Mouse (Mus musculus) activated CD4-positive, CD25-positive, alpha-beta regulatory T cell, adult 4 months (primary cell): ENCODE measurements around the gene Lpin1. TPM values are rescaled to one million over a fixed set of nuclear protein-coding genes. Genes with fewer than 3 reads are reported as not detected.

Source experiments
- ATAC-seq: one replicate; pipeline ENCODE4 v1.8.0; 2017
- polyA plus RNA-seq, 2 experiments: library from polyadenylated mRNA; unstranded; fragments of 100-300 nt; shearing (Covaris generic); gene quantifications; one replicate each; pipeline ENCODE4 v1.2.1; 2017

Lpin1 gene
- polyA plus RNA-seq, 2 experiments from 2014 or later: 10.9 to 12.0 TPM

DNA sequence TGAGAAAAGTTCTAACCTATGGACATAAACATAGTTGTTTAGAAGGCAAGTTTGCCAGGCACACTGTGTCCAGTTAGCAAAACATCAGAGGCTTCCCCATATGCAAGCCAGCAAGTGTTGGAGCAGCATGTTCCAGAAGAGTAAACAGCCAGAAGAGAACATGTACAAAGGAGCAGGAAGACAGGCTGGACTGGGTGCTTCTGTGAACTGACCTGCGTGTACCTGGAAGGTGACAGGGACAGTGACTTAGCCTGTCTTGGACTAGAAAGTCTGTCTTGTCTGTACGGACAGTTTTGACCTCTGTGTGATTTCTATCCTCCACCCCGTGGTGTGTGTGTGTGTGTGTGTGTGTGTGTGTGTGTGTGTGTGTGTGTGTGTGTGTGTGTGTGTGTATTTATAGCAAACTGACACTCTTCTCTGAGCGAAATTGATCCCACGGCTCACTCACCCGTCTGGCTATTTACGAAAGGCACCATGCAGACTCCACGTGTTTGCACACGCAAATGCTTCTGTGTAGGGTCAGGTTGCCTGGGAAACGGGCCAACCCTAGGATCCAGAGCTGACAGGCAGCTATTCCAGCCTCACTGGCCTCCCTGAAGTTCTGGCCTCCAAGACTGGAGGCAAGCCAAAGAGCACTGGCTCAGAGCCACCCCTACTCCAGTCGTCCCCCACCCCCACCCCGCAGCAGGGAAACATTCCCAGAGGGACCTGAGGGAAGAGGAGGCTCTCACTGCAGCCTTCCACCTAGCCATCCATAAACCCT, 7.9 kb upstream of the Lpin1 start:
- ATAC-seq: no peak

DNA sequence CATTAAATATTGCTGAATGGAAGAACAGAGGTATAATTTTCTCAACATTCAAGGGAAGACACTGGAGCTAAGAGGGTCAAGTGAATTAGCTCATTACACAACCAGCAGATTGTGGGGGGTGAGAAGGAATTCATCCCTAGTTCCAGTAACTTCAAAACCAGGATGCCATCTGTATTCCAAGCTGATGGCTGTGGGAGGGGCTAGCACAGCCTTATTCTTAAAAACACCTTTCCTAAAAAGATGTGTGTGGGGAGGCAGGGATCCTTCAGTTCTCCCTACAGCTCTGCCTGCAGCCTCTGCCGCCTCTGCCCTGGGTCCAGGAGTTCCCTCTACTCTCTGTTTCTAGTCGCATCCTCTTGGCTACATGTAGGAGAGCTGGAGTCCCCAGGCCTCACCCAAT, 5.0 kb upstream of the Lpin1 start:
- no peak for ATAC-seq

DNA sequence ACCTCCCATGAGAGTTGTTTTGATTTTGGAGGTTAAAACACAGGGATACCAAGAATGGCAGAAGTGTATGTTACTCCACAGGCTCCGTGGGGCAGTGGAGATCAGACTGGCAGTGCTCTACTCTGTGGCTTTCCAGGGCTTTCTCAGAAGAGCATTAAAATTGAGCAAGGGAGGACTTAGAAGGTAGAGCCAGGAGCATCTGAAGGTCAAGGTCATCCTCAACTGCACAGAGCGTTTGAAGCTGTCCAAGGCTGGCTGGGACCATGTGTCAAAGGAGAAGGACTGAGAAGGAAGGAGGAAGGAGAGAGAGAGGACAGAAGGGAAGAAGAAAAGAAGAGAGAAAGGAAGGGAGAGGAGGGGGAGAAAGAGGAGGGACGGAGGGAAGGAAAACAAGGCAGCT, 3.8 kb upstream of the Lpin1 start:
- no peak for ATAC-seq

DNA sequence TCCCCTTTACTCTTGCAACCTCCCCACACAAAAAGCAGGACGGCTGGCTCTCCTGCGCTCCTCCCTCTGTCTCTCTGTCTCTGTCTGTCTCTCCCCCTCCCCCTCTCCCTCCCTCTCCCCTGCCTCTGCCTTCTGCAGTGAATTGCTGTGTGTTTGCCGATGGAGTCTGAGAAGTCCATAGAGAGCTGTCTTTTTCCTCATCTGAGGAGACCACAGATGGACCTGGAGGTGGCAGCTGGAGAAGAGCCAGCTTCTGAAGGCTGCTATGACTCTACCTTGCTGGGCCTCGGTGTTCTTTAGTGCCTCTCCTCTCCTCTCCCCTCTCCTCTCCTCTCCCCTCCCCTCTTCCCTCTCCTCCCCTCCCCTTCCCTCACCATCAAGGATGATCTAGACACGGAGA, 5.1 kb downstream of the Lpin1 start:
- no peak for ATAC-seq

DNA sequence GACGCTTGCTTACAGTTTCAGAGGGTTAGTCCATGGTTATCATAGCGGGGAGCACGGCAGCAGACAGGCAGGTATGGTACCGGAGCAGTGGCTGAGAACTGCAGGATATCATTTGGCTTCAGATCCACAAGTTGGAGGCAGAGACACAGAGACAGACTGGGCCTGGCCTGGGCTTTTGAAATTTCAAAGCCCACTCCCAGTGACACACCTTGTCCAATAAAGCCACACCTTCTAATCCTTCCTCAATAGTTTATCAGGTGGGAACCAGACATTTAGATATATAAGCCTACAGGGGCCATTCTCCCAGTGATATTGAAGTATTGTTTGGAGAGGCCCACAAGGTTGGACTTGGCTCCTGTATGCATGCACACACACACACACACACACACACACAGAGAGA, 8.5 kb downstream of the Lpin1 start:
- no peak for ATAC-seq

DNA sequence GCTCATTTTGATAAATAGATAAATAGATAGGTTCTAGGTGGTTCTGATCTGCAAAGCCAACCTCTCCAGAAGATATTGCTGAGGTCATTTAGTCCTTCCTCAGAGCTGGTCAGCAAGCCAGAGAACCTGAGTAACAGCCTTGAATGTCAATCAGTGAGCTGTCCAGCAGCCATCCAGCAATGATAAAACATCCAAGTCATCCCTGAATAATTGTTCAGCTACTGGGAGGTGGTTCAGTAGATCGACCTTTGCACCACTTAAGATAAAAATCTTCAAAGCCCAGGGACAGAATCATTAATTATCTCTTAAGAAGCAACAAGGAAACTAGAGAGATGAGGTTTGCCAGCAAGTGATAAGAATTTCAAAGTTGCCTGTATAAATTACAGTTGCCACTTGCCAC, 10.4 kb downstream of the Lpin1 start:
- no peak for ATAC-seq

DNA sequence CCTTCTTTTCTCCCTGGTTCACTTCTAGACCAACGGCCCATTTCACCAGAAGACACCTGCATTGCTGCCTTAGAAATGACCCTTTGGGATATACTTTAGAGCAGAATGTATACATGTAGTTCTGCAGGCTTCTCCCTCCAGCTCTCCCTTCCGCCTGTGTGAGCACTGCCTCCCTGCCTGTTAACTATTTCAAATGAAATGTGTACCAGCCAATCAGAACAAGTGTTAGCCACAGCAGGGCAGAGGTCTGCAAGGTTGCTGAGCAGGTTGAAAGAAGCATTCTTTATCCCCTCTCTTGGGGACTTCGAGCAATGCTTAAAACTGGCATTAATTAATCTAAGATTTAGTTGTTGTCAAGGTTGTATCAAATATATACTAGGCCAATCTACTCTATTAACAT, 11.4 kb downstream of the Lpin1 start:
- ATAC-seq: no peak

DNA sequence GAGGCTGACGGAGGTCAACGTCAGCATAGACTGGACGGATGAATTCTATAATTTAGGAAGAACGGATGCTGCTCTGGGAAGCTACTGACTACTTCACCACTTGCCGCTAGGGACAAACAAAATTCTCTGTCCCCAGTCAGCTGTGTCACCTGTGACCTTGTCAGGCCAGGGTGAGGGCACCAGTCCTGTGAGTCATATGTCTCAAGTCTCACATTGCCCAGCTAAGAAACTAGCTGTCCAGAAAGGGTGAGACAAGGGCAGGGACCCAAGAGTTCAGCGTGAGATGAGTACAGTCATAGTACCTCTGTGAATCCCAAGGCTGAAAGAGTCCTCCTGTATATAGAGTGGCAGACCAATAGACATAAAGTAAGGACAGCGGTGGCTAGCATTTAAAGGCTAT, 17.0 kb downstream of the Lpin1 start:
- ATAC-seq: no peak

DNA sequence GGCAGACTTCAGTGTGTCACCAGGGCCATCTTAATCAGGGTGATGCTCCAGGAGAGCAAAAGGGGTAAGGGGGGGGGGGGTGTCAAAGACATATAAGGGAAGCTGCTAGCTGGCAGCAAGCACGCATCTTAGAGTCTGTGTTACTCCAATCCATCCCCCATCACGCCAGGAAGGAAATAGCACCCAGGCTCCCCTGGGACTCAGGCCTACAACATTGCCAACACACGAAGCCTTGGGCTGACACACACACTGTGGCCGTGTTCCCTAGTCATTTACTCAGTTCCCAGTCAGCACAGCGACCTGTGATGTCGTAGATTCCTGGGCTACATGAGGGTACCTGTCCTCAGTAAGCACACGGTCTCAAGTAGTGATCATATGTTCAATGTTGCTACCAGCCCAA, 17.8 kb downstream of the Lpin1 start:
- ATAC-seq: no peak

DNA sequence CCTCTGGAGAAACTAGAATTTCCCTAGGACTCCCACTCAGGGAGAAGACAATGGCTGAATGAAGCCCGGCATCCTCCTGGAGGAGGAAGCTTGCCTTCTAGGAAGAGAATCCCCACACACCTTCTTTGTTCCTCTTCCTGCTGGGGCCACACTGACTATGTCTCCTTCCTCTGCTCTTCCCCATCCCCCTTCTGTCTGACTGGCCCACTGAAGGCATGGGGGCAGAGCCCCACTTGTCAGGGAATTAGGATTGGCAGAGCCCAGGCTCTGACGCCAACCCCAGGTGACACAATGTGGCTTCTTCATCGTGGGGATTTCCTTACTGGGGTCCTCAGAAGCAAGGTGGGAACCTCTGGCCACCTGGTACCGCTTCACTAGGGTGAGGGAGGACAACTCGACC, 18.3 kb downstream of the Lpin1 start:
- ATAC-seq: no peak

DNA sequence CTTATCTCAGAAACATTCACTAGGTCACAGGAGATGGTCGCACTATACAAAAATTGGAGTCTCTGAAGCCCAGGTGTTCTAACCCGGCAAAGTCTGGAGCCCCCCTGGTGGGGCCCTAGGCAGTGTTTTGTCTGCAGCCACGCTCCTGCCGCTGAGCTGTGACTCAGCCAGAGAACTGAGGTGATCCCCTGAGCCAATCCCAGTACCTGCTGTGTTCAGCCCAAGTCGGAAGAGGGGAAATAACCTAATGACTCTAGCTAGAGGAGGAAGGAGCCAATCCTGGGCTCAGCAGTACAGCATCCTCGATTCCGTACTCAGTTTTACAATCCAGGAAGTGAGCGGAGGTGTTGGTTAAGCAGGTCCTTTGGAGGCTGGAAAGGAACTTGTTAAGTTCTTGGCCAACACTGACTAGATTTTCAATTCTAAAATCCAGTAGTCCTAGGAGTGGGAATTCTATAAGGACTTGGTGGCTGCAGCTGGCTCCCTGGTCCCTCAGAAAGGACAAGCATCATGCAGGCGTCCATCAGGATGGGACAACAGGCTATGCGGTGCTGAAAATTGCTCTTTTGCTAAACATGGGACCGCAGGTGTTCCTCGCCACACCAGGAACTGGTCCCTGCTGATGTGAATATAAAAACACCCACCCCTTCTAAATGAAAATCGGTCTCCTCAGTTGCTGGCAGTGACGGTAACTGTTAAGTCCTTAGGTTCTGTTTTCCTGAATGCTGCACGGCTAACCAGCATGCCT, 19.1 kb downstream of the Lpin1 start:
- ATAC-seq: peak; percentile 95

DNA sequence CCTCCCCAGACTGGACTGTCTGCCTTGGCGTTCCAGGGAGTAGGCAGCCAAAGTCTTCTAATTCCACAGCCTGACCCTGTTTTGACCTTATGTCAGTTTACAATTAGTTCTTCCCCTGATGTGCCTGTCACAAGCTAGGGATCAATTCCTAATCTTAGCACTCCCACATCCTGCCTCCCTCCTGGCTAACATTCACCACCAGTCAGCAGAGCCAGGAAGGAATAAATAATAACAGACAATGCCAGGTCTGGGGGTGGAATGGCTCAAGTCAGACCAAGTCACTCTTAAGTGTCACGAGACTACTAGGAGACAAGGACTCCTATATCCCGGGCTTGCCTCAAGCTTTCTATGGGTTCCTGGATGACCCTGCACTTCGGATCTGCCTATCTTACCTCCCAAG, 20.8 kb downstream of the Lpin1 start:
- no peak for ATAC-seq

DNA sequence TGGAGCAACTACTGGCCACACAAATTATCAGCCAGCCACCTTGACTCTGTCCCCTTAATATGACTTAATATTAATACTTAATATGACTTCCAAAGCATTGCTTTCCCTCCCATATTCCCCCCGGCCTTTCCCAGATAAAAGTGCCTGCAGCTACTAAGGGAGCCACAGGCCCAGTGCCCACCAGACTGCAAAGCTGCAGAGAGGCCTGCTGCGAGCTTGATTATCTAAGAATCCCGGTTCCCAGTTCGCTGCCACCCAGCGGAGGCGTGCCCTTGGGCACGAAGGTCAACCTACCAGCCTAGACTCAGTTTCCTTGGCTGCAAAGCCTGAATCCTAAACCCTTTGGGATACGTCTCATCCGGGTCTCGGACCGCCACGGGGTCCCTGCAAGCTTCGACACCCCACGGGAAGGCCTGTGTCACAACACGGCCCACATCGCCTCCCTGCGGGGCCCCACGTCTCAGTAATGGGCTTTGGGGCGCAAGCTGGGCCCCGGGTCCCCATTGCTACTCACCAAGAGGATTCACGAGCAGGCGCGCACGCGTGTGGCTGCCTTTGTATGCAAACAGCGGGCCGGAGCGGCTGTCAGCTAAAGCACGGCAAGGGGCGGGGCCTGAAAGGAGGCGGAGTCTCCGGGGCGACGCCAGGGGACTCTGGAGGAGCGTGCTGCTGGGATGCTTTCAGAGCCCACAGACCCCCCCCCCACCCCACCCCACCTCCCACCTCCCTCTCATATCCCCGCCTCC, 21.4 kb downstream of the Lpin1 start:
- ATAC-seq: peak; percentile 62

DNA sequence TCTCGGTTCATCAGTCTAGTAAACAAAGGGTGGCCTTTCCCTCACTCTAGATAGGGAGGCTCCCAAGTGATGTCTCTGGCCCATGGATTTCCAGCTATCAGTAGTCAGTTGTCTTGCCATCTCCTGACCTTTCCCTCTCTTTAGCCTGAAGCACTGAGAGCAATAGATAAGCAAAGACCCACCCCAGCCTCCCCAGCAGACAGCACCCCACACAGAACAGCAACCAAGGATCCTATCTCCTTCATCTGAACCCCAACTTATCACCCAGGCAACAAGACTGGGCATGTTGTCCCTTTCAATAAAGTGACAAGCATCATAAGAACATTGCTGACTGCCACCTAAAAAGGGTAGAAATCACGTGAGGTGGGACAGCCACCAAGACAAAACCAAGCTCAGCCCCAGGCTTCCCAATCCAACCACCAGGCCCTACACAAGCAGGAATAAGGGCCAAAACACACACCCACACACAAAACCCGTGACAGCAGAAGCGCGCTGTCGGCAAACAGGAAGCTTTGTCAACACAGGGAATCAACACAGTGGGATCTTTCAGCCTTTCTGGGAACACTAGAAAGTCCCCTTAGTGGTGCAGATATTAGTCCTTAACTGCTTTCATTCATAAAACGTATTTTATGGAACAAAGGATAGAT, 22.2 kb downstream of the Lpin1 start:
- ATAC-seq: no peak

DNA sequence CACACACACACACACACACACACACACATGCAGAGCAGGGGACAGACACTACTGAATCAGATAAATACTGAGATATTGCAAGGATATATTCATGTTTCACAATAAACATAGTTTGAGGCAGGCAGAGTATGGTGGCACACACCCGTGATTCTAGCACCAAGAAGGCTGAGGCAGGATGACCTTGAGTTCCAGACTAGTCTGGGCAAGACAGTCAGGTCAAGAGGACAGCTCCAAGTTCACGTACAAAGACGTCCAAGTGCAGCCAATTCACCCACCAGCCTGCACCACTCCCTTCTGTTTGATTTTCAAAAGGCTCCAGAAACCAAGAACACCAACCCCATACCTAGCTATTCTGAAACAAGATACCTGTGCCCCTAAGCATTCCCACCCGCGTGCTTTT, 23.0 kb downstream of the Lpin1 start:
- no peak for ATAC-seq

DNA sequence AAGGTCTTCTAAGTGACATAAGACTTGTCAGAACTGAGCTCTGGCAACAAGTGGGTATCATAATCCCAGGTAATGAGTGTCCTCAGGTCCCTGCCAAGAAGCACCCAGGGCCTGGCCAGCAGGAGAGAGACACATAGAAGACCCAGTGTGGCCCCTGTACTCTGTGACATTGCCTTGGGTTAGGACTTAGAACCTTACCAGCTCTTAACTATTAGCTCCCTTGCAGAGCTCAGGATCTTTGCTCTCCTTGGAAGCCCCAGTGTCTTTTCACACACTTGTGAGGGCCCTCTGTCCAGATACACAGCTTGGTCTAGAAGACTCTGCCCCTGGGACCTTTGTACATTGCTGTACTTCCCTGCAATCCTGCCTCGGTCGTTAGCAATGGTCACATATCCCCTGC, 23.7 kb downstream of the Lpin1 start:
- no peak for ATAC-seq

DNA sequence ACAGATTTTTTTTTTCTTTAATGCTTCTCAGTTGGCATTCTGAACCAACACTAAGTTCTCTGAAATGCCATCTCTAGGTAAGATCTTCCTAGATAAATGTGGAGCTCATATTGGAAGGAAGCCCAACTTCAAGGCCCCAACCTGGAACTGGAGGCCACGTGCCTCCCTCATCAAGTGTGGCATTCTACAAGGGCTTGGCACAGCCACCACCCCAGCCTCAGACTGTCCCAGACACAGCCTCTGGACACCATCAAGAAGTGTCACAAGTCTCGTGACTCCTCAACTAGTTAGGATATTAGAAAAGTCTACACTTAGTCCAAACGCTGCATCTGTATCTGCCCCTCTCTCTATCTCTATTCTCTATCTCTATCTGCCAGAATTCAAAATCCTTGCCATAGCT, 25.8 kb downstream of the Lpin1 start:
- ATAC-seq: no peak

DNA sequence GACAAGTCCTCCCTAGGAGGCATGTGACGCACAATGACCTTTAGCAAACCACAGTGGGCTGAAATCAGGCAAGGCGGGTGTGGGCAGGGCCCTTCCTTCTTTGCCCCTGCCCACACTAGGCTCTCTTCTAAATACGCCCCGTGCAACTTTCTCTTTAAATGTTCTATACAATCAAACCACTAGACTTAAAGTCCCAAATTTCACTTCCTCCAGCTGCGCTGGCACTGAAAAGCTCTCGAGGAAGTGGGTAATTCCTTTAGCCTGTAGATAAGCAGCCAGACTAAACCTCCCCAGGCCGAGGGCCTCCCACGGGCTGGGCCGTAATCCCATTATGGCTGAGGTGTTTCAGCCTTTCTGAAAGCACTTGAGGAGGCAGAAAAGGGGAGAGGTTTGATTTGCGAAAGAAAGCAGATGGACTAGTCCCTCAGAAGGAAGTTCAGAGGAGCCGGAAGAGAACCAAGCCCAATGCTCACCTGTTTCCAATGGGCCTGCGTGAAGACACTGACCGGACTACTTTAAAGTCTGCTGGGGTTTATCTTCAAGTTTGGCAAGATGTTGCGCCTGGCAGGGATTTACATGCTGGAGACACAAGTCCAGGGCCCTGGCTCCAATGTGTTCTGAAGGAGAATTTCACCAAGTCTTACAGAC, 26.6 kb downstream of the Lpin1 start:
- ATAC-seq: peak; percentile 70

DNA sequence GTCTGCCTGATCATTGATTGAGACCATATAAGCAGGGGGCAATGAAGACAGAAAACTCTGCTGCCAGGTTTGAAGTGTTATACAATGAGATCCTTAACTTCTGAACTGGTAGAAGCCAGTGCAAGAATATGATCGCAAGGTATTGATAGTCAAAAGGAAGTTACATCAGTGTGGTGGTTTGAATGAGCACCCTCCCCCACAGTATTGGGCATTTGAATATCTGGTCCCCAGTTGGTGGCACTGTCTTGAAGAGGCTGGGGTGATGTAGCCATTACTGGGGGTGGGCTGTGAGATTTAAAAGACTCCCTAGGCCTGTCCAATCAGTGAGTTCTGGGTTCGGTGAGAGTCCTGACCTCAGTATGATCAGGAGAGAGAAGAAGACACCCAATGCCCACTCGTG, 27.5 kb downstream of the Lpin1 start:
- peak; percentile 47 for ATAC-seq

DNA sequence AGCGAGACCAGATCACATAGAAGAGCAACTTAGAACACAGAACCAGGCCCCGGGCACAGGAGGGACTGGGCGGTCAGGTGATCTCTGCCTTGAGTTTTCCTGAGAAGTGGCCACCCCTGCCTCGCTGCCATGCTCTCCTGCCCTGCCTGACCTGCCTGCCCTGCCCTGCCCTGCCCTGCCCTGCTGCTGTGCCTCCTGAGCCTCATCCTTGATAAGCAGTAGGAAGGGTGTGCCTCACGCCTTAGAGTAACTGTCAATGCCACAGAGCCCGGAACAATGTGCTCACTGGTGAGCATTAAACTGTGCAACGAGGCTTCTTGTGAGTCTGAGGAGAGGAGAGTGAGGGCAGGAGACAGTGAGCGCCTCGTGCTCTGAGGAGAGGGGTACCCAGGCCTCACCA, 30.5 kb downstream of the Lpin1 start:
- no peak for ATAC-seq

DNA sequence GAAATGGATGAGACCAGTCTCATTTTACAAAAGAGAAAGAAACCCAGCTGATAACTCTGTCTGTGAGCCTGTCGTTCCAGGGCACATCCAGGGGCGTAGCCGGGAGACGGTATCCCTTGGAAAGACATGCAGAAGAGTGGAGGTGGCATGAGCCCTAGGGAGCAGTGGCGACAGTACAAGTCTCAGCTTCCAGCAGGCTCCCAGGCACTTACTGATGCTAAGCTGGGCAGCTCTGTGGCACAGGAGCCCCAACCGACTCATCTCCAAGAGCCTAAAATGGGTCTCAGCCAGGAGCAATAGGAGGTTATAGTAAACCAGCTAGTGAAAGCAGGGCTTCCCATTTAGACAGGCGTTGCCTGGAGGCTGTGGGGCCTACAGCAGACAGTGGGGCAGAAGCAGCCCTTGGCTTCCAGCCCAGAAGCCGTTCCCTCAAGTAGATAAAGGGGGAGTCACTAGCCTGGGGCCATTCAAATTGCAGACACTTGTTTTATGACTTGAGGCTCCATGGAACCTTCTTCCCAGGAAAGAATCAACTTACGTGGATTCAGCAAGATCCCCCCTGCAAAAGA, 33.0 kb downstream of the Lpin1 start:
- ATAC-seq: no peak

DNA sequence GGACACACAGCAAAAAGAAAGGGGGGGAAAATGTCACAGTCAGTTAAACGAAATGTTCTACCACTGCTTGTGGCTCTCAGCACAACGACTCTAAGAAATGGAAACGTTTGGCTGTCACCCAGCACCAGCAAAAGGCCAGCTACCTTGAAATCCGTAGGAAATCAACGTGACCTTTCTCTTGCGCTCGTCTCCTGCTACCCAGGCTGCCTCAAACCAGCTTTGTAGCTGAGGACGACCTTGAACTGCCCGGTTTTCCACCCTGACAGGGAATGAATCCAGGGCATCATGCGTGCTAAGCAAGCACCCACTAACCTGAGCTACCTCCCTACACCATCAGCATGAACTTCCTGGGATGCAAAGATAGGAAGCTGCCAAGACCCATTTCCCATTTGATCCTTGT, 39.5 kb downstream of the Lpin1 start:
- ATAC-seq: no peak
